Mouse (Mus musculus) ovary, postnatal 10 days (tissue): ENCODE results near the gene Tmem106a.
A peak's percentile ranks its signal among the peaks of the same experiment; 100 is the strongest.
"Not testable (repeated sequence)": the region's sequence is repeated elsewhere in the genome, so short reads cannot be mapped to it uniquely, and the experiment has no call there.

Experiments used
- DNase-seq: peaks from one replicate; pipeline ENCODE4 v3.0.0; 2022; ENCODE audit warnings: low spot score

Gene Tmem106a

GRCm38 (mm10) chr11:101599156-101599555 is 17.1 kb downstream of the Tmem106a start, which contains the start of gene Gm11634:
Gene Gm11634, minus strand, starts transcription at chr11:101599256.
- DNase-seq = no peak

GRCm38 (mm10) chr11:101602491-101602890 is 20.4 kb downstream of the Tmem106a start:
- peak; percentile 46 for DNase-seq

GRCm38 (mm10) chr11:101604116-101604515 is 22.1 kb downstream of the Tmem106a start:
- no peak for DNase-seq

GRCm38 (mm10) chr11:101604531-101605453 is 22.8 kb downstream of the Tmem106a start:
- peak; percentile 33 for DNase-seq

- not testable (repeated sequence) for DNase-seq
Measured at GRCm38 (mm10) chr11:101607134-101607533, 25.1 kb downstream of the Tmem106a start.

GRCm38 (mm10) chr11:101610445-101610844 is 28.4 kb downstream of the Tmem106a start:
- no peak for DNase-seq

GRCm38 (mm10) chr11:101613596-101613995 is 31.6 kb downstream of the Tmem106a start:
- DNase-seq = no peak

GRCm38 (mm10) chr11:101614116-101614515 is 32.1 kb downstream of the Tmem106a start:
- no peak for DNase-seq

- no peak for DNase-seq
Measured at GRCm38 (mm10) chr11:101615380-101615779, 33.3 kb downstream of the Tmem106a start.

GRCm38 (mm10) chr11:101616104-101616503 is 34.1 kb downstream of the Tmem106a start:
- no peak for DNase-seq

- DNase-seq = no peak
Measured at GRCm38 (mm10) chr11:101616948-101617767, 35.1 kb downstream of the Tmem106a start.

GRCm38 (mm10) chr11:101617849-101618248 is 35.8 kb downstream of the Tmem106a start:
- DNase-seq = no peak

GRCm38 (mm10) chr11:101618596-101618995 is 36.6 kb downstream of the Tmem106a start:
- no peak for DNase-seq

GRCm38 (mm10) chr11:101620022-101620655 is 38.1 kb downstream of the Tmem106a start:
- not testable (repeated sequence) for DNase-seq

GRCm38 (mm10) chr11:101626649-101626994 is 44.6 kb downstream of the Tmem106a start:
- no peak for DNase-seq

- DNase-seq = peak; percentile 58
Measured at GRCm38 (mm10) chr11:101626995-101627856, 45.2 kb downstream of the Tmem106a start, which contains the start of gene Rdm1. Gene Rdm1, plus strand, starts transcription at chr11:101627195.

- peak; percentile 87 for DNase-seq
Measured at GRCm38 (mm10) chr11:101627857-101628559, 46.0 kb downstream of the Tmem106a start.

- not testable (repeated sequence) for DNase-seq
Measured at GRCm38 (mm10) chr11:101628733-101629417, 46.8 kb downstream of the Tmem106a start.

GRCm38 (mm10) chr11:101635660-101636059 is 53.6 kb downstream of the Tmem106a start:
- no peak for DNase-seq

GRCm38 (mm10) chr11:101639761-101640160 is 57.7 kb downstream of the Tmem106a start:
- DNase-seq = no peak
